Mouse (Mus musculus): ENCODE measurements around the gene Nrxn2. TPM values are rescaled to one million over a fixed set of nuclear protein-coding genes. Genes with fewer than 3 reads are reported as not detected.
A peak's percentile ranks its signal among the peaks of the same experiment; 100 is the strongest.

The Nrxn2 gene
- total and polyA plus RNA-seq, 3 experiments, result 0.20 to 0.71 (median 0.30) TPM

GRCm38 (mm10) chr19:6543035-6543383 lies 124.5 kb downstream of the Nrxn2 start (continued):
- no peak for TF ChIP-seq UBTF (IDR thresholded peaks at IDR 0.05; ENCODE audit: low read depth, low read length)

GRCm38 (mm10) chr19:6543518-6543917 lies 125.0 kb downstream of the Nrxn2 start:
- dilution Hi-C loops (cut with MboI; ENCODE audit: extremely low pct_ligation_motif_present, extremely low pct_unique_long_range_greater_than_20kb, low sequenced_read_pairs) (no loop called here), in situ Hi-C loops (cut with MboI; ENCODE audit: low pct_ligation_motif_present, low pct_unique_long_range_greater_than_20kb, low sequenced_read_pairs) (loop anchor here (5.0 kb wide), 1 partner anchor 36 kb away; no protein-coding TSS in a partner anchor)
- Histone ChIP-seq H3K36me3 (replicated peaks in 1 of 2; ENCODE audit: control insufficient read depth in 1 of 2, insufficient read depth in 1 of 2, low read length in 1 of 2) (no peaks in the 10 kb centered on the region), H3K9me3 (replicated peaks; ENCODE audit: low read length) (peaks cover 12% of the 10 kb centered on the region), H3K4me1 (ENCODE audit: control insufficient read depth in 1 of 2, insufficient read depth in 2 of 2) (peaks cover 32 to 67% of the 10 kb centered on the region in 2 experiments), H3K27ac (ENCODE audit: insufficient read depth, low read depth) (no peak overlapping the region), H3K4me2 (ENCODE audit: insufficient read depth, low read depth, poor library complexity, severe bottlenecking) (no peak overlapping the region), H3K4me3 (replicated peaks in 1 of 3; ENCODE audit: low read depth in 2 of 3, low read length in 2 of 3, poor library complexity in 1 of 3) (no peak overlapping the region), H3K27me3 (replicated peaks) (no peaks in the 10 kb centered on the region), H3K9ac (ENCODE audit: insufficient read depth, low read depth) (no peak overlapping the region), H3K79me2 (replicated peaks; ENCODE audit: control insufficient read depth, extremely low read depth, insufficient read depth, poor library complexity, severe bottlenecking) (no peaks in the 10 kb centered on the region)
- no peak for TF ChIP-seq MAZ (IDR thresholded peaks at IDR 0.05; ENCODE audit: low read depth, low read length)
- TF ChIP-seq CHD2 (IDR thresholded peaks at IDR 0.05; ENCODE audit: low read length), result no peak
- TF ChIP-seq MYC (IDR thresholded peaks at IDR 0.05; ENCODE audit: low read depth, low read length), result no peak
- no peak for TF ChIP-seq NRF1 (IDR thresholded peaks at IDR 0.05; ENCODE audit: low read depth, low read length)
- no peak for TF ChIP-seq MXI1 (IDR thresholded peaks at IDR 0.05; ENCODE audit: low read depth, low read length)
- no peak for TF ChIP-seq PAX5 (IDR thresholded peaks at IDR 0.05; ENCODE audit: low read length)
- TF ChIP-seq MAFK (IDR thresholded peaks at IDR 0.05; ENCODE audit: insufficient replicate concordance, low read length), result no peak
- no peak for TF ChIP-seq POLR2A (IDR thresholded peaks at IDR 0.05; ENCODE audit: low read depth, low read length)
- no peak for TF ChIP-seq RAD21 (IDR thresholded peaks at IDR 0.05; ENCODE audit: low read depth, low read length)
- no peak for TF ChIP-seq GABPA (IDR thresholded peaks at IDR 0.05; ENCODE audit: insufficient replicate concordance, low read depth, low read length)
- no peak for TF ChIP-seq BHLHE40 (IDR thresholded peaks at IDR 0.05; ENCODE audit: low read depth, low read length)
- TF ChIP-seq ELF1 (IDR thresholded peaks at IDR 0.05; ENCODE audit: low read depth, low read length), result no peak
- no peak for TF ChIP-seq E2F4 (IDR thresholded peaks at IDR 0.05; ENCODE audit: insufficient replicate concordance, low read depth, low read length)
- TF ChIP-seq TBP (conservative IDR thresholded peaks at IDR 0.05; ENCODE audit: low read depth, low read length), result no peak
- no peak for TF ChIP-seq RCOR1 (conservative IDR thresholded peaks at IDR 0.05; ENCODE audit: low read depth, low read length)
- TF ChIP-seq CHD1 (IDR thresholded peaks at IDR 0.05; ENCODE audit: low read depth, low read length), result no peak
- TF ChIP-seq MEF2A (IDR thresholded peaks at IDR 0.05; ENCODE audit: borderline replicate concordance, low read depth, low read length), result no peak
- TF ChIP-seq SMC3 (IDR thresholded peaks at IDR 0.05; ENCODE audit: low read depth, low read length), result no peak
- no peak for TF ChIP-seq HCFC1 (IDR thresholded peaks at IDR 0.05; ENCODE audit: low read depth, low read length)
- peak; percentile 48 for DNase-seq (ENCODE audit: extremely low read depth)

- no peaks in the 10 kb centered on the region for H3K79me2 ChIP-seq (replicated peaks; ENCODE audit: control insufficient read depth, extremely low read depth, insufficient read depth, poor library complexity, severe bottlenecking)
- peaks cover 12% of the 10 kb centered on the region for H3K9me3 ChIP-seq (replicated peaks; ENCODE audit: low read length)
- no peak for TF ChIP-seq MXI1 (IDR thresholded peaks at IDR 0.05; ENCODE audit: low read depth, low read length)
- no peak for TF ChIP-seq ELF1 (IDR thresholded peaks at IDR 0.05; ENCODE audit: low read depth, low read length)
- no peak for TF ChIP-seq MAZ (IDR thresholded peaks at IDR 0.05; ENCODE audit: low read depth, low read length)
- TF ChIP-seq EP300 (IDR thresholded peaks at IDR 0.05; ENCODE audit: low read length), result no peak
- TF ChIP-seq MAFK (IDR thresholded peaks at IDR 0.05; ENCODE audit: insufficient replicate concordance, low read length), result no peak
- TF ChIP-seq UBTF (IDR thresholded peaks at IDR 0.05; ENCODE audit: low read depth, low read length), result no peak
- no peak for TF ChIP-seq KAT2A (IDR thresholded peaks at IDR 0.05; ENCODE audit: insufficient replicate concordance, low read length)
- no peak for TF ChIP-seq CHD1 (IDR thresholded peaks at IDR 0.05; ENCODE audit: low read depth, low read length)
- no peak for TF ChIP-seq POLR2A (IDR thresholded peaks at IDR 0.05; ENCODE audit: low read depth, low read length)
- TF ChIP-seq PAX5 (IDR thresholded peaks at IDR 0.05; ENCODE audit: low read length), result no peak
- no peaks in the 10 kb centered on the region for H3K36me3 ChIP-seq (replicated peaks in 1 of 2; ENCODE audit: control insufficient read depth in 1 of 2, insufficient read depth in 1 of 2, low read length in 1 of 2)
- no peak for DNase-seq (ENCODE audit: extremely low read depth)
- no peaks in the 10 kb centered on the region for H3K27me3 ChIP-seq (replicated peaks)
- no peak overlapping the region for H3K4me3 ChIP-seq (replicated peaks in 1 of 3; ENCODE audit: low read depth in 2 of 3, low read length in 2 of 3, poor library complexity in 1 of 3)
- no peak overlapping the region for H3K4me2 ChIP-seq (ENCODE audit: insufficient read depth, low read depth, poor library complexity, severe bottlenecking)
- H3K27ac ChIP-seq (ENCODE audit: insufficient read depth, low read depth), result no peak overlapping the region
- H3K4me1 ChIP-seq (ENCODE audit: control insufficient read depth in 1 of 2, insufficient read depth in 2 of 2), result peaks cover 32 to 64% of the 10 kb centered on the region in 2 experiments
- H3K9ac ChIP-seq (ENCODE audit: insufficient read depth, low read depth), result no peak overlapping the region
- dilution Hi-C loops (cut with MboI; ENCODE audit: extremely low pct_ligation_motif_present, extremely low pct_unique_long_range_greater_than_20kb, low sequenced_read_pairs), result no loop called here
- in situ Hi-C loops (cut with MboI; ENCODE audit: low pct_ligation_motif_present, low pct_unique_long_range_greater_than_20kb, low sequenced_read_pairs), result loop anchor here (5.0 kb wide), 1 partner anchor 37 kb away; no protein-coding TSS in a partner anchor
These were observed 126.2 kb downstream of the Nrxn2 start for GRCm38 (mm10) chr19:6544712-6545111.

Measured in CH12.LX (cell line).